Mouse (Mus musculus): ENCODE measurements around the gene Ecm1. TPM values are rescaled to one million over a fixed set of nuclear protein-coding genes. Genes with fewer than 3 reads are reported as not detected.

Gene Ecm1
- polyA plus RNA-seq (2015; fragmentation: Nextera tagmentation; extraction: Ambion mirVana) = 173 and 178 TPM in 2 replicates

- ATAC-seq (replicated peaks; ENCODE audit: low FRiP score, low read depth) (peak; percentile 38; the same call in 1 of the 2 replicates), DNase-seq (ENCODE audit: low spot score) (peak; percentile 89)
- H3K36me3 ChIP-seq (ENCODE audit: insufficient read depth, low read length) = peaks cover 17% of the 10 kb centered on the region; the same call in 1 of the 2 replicates
- H3K9ac ChIP-seq (ENCODE audit: low read depth, low read length) = 0 out of 2 replicates have a peak within 1 kb of the TSS, but pooled peaks have one; percentile 23
- H3K4me1 ChIP-seq (replicated peaks; ENCODE audit: insufficient read depth, low read length) = peaks cover 17% of the 10 kb centered on the region; the same call in 1 of the 2 replicates
- no peak for TF ChIP-seq CTCF (IDR thresholded peaks at IDR 0.05; ENCODE audit: low read depth)
- no peaks in the 10 kb centered on the region for H3K27me3 ChIP-seq (ENCODE audit: insufficient read depth, low read length)
- H3K4me2 ChIP-seq (ENCODE audit: low read length) = peak within 1 kb of the TSS; percentile 47
- H3K4me3 ChIP-seq (replicated peaks; ENCODE audit: low read depth, low read length) = peak within 1 kb of the TSS; percentile 14; the same call in 1 of the 2 replicates
- H3K9me3 ChIP-seq (replicated peaks; ENCODE audit: low read length) = no peaks in the 10 kb centered on the region
- WGBS = 47% methylated on average over 7 of the region's 7 CpGs
- H3K27ac ChIP-seq = peak within 1 kb of the TSS; percentile 82
These were observed at the start of gene Ecm1 for GRCm38 (mm10) chr3:95739353-95740104. Gene Ecm1, minus strand, starts transcription at chr3:95739569.

GRCm38 (mm10) chr3:95785501-95785900 is 46.1 kb upstream of the Ecm1 start:
- no peaks in the 10 kb centered on the region for H3K4me1 ChIP-seq (replicated peaks; ENCODE audit: insufficient read depth, low read length)
- H3K9me3 ChIP-seq (replicated peaks; ENCODE audit: low read length) = no peaks in the 10 kb centered on the region
- WGBS = 90% methylated on average over 4 of the region's 4 CpGs
- H3K27me3 ChIP-seq (ENCODE audit: insufficient read depth, low read length) = no peaks in the 10 kb centered on the region
- DNase-seq (ENCODE audit: low spot score) (no peak), ATAC-seq (replicated peaks; ENCODE audit: low FRiP score, low read depth) (no peak)
- no peak overlapping the region for H3K4me3 ChIP-seq (replicated peaks; ENCODE audit: low read depth, low read length)
- H3K36me3 ChIP-seq (ENCODE audit: insufficient read depth, low read length) = peaks cover 51% of the 10 kb centered on the region
- no peak for TF ChIP-seq CTCF (IDR thresholded peaks at IDR 0.05; ENCODE audit: low read depth)
- no peak overlapping the region for H3K4me2 ChIP-seq (ENCODE audit: low read length)
- H3K9ac ChIP-seq (ENCODE audit: low read depth, low read length) = no peak overlapping the region
- H3K27ac ChIP-seq = no peak overlapping the region

GRCm38 (mm10) chr3:95771985-95772384 is 32.6 kb upstream of the Ecm1 start:
- ATAC-seq (replicated peaks; ENCODE audit: low FRiP score, low read depth) (no peak), DNase-seq (ENCODE audit: low spot score) (peak; percentile 51)

GRCm38 (mm10) chr3:95765534-95765933 is 26.2 kb upstream of the Ecm1 start:
- H3K4me3 ChIP-seq (replicated peaks; ENCODE audit: low read depth, low read length) = no peak overlapping the region
- H3K27ac ChIP-seq = no peak overlapping the region
- H3K4me1 ChIP-seq (replicated peaks; ENCODE audit: insufficient read depth, low read length) = no peaks in the 10 kb centered on the region
- H3K27me3 ChIP-seq (ENCODE audit: insufficient read depth, low read length) = no peaks in the 10 kb centered on the region
- ATAC-seq (replicated peaks; ENCODE audit: low FRiP score, low read depth) (no peak), DNase-seq (ENCODE audit: low spot score) (no peak)
- peaks cover 25% of the 10 kb centered on the region for H3K36me3 ChIP-seq (ENCODE audit: insufficient read depth, low read length)
- 86% methylated on average over 10 of the region's 10 CpGs for WGBS
- no peaks in the 10 kb centered on the region for H3K9me3 ChIP-seq (replicated peaks; ENCODE audit: low read length)
- TF ChIP-seq CTCF (IDR thresholded peaks at IDR 0.05; ENCODE audit: low read depth) = no peak
- no peak overlapping the region for H3K9ac ChIP-seq (ENCODE audit: low read depth, low read length)
- no peak overlapping the region for H3K4me2 ChIP-seq (ENCODE audit: low read length)

More at GRCm38 (mm10) chr3:95771985-95772384, 32.6 kb upstream of the Ecm1 start:
- TF ChIP-seq CTCF (IDR thresholded peaks at IDR 0.05; ENCODE audit: low read depth) = peak; percentile 75
- Histone ChIP-seq H3K36me3 (ENCODE audit: insufficient read depth, low read length) (peaks cover 23% of the 10 kb centered on the region), H3K9me3 (replicated peaks; ENCODE audit: low read length) (no peaks in the 10 kb centered on the region), H3K27ac (no peak overlapping the region), H3K27me3 (ENCODE audit: insufficient read depth, low read length) (no peaks in the 10 kb centered on the region), H3K4me2 (ENCODE audit: low read length) (no peak overlapping the region), H3K4me1 (replicated peaks; ENCODE audit: insufficient read depth, low read length) (no peaks in the 10 kb centered on the region), H3K4me3 (replicated peaks; ENCODE audit: low read depth, low read length) (no peak overlapping the region), H3K9ac (ENCODE audit: low read depth, low read length) (no peak overlapping the region)

- no peak overlapping the region for H3K9ac ChIP-seq (ENCODE audit: low read depth, low read length)
- no peak overlapping the region for H3K27ac ChIP-seq
- DNase-seq (ENCODE audit: low spot score) (no peak), ATAC-seq (replicated peaks; ENCODE audit: low FRiP score, low read depth) (no peak)
- TF ChIP-seq CTCF (IDR thresholded peaks at IDR 0.05; ENCODE audit: low read depth) = no peak
- no peak overlapping the region for H3K4me3 ChIP-seq (replicated peaks; ENCODE audit: low read depth, low read length)
- H3K36me3 ChIP-seq (ENCODE audit: insufficient read depth, low read length) = peaks cover 21% of the 10 kb centered on the region
- no peaks in the 10 kb centered on the region for H3K27me3 ChIP-seq (ENCODE audit: insufficient read depth, low read length)
- H3K4me1 ChIP-seq (replicated peaks; ENCODE audit: insufficient read depth, low read length) = no peaks in the 10 kb centered on the region
- WGBS = 83% methylated on average over 10 of the region's 10 CpGs
- H3K4me2 ChIP-seq (ENCODE audit: low read length) = no peak overlapping the region
- no peaks in the 10 kb centered on the region for H3K9me3 ChIP-seq (replicated peaks; ENCODE audit: low read length)
These were observed 24.4 kb upstream of the Ecm1 start for GRCm38 (mm10) chr3:95763811-95764210.

GRCm38 (mm10) chr3:95762961-95763360 is 23.6 kb upstream of the Ecm1 start:
- WGBS = 68% methylated on average over 6 of the region's 6 CpGs
- Histone ChIP-seq H3K4me2 (ENCODE audit: low read length) (no peak overlapping the region), H3K9me3 (replicated peaks; ENCODE audit: low read length) (no peaks in the 10 kb centered on the region), H3K4me1 (replicated peaks; ENCODE audit: insufficient read depth, low read length) (no peaks in the 10 kb centered on the region), H3K36me3 (ENCODE audit: insufficient read depth, low read length) (peaks cover 21% of the 10 kb centered on the region), H3K27me3 (ENCODE audit: insufficient read depth, low read length) (no peaks in the 10 kb centered on the region), H3K4me3 (replicated peaks; ENCODE audit: low read depth, low read length) (no peak overlapping the region), H3K27ac (peak overlapping the region; percentile 31; the same call in 1 of the 2 replicates), H3K9ac (ENCODE audit: low read depth, low read length) (no peak overlapping the region)
- TF ChIP-seq CTCF (IDR thresholded peaks at IDR 0.05; ENCODE audit: low read depth) = peak; percentile 22; the same call in 1 of the 2 replicates
- ATAC-seq (replicated peaks; ENCODE audit: low FRiP score, low read depth) = no peak
- DNase-seq (ENCODE audit: low spot score) = peak; percentile 18

Measured in kidney, postnatal 0 days (tissue).